Mouse (Mus musculus): ENCODE measurements around the gene Stard13. TPM values are rescaled to one million over a fixed set of nuclear protein-coding genes. Genes with fewer than 3 reads are reported as not detected.

Gene Stard13
- polyA plus RNA-seq, 1 experiment, result 7.1 TPM

DNA sequence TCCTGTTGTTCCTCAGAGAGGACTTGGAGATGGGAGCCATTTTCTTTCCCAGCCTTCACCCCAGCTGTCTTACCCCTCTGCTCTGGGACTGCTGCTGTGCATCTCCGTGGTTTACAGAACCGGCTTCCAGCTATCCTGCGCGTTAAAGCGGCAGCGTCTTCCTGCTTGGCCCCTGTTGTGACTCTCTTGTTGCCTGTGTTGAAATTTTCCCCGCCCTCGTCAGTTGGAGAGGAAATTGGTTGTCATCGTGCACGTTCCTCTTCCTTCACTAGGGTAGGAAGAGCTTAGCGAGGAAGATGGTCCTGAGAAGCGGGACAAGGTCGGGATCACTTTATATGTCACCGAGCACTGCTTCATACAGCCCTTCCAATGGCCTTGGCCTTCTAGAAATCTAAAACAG lies 212.8 kb downstream of the Stard13 start:
- no peak overlapping the region for H3K9ac ChIP-seq (ENCODE audit: low read depth, poor library complexity, severe bottlenecking)
- no peak overlapping the region for H3K4me3 ChIP-seq (ENCODE audit: low read depth, low read length)
- H3K27ac ChIP-seq (ENCODE audit: insufficient read depth, low read length), result no peak overlapping the region
- no peaks in the 10 kb centered on the region; the same call in 1 of the 2 replicates for H3K9me3 ChIP-seq (replicated peaks; ENCODE audit: control insufficient read depth, insufficient read depth, low read length, poor library complexity, severe bottlenecking)
- peaks cover 4% of the 10 kb centered on the region for H3K4me1 ChIP-seq (ENCODE audit: control insufficient read depth, insufficient read depth, low read length)
- H3K27me3 ChIP-seq (ENCODE audit: control insufficient read depth, insufficient read depth, low read length, poor library complexity, severe bottlenecking), result no peaks in the 10 kb centered on the region
- TF ChIP-seq EP300 (IDR thresholded peaks at IDR 0.05; ENCODE audit: insufficient read depth, low read depth, low read length) (no peak), CTCF (IDR thresholded peaks at IDR 0.05; ENCODE audit: low read depth, low read length) (no peak), POLR2A (IDR thresholded peaks at IDR 0.05; ENCODE audit: insufficient read depth, low read length) (no peak)
- no peaks in the 10 kb centered on the region for H3K36me3 ChIP-seq (ENCODE audit: control insufficient read depth, insufficient read depth, low read length, poor library complexity, severe bottlenecking)

GRCm38 (mm10) chr5:151020031-151020820 lies 213.4 kb downstream of the Stard13 start:
- no peaks in the 10 kb centered on the region for H3K27me3 ChIP-seq (ENCODE audit: control insufficient read depth, insufficient read depth, low read length, poor library complexity, severe bottlenecking)
- no peaks in the 10 kb centered on the region for H3K36me3 ChIP-seq (ENCODE audit: control insufficient read depth, insufficient read depth, low read length, poor library complexity, severe bottlenecking)
- TF ChIP-seq EP300 (IDR thresholded peaks at IDR 0.05; ENCODE audit: insufficient read depth, low read depth, low read length) (no peak), CTCF (IDR thresholded peaks at IDR 0.05; ENCODE audit: low read depth, low read length) (no peak), POLR2A (IDR thresholded peaks at IDR 0.05; ENCODE audit: insufficient read depth, low read length) (no peak)
- H3K4me3 ChIP-seq (ENCODE audit: low read depth, low read length), result no peak overlapping the region
- H3K27ac ChIP-seq (ENCODE audit: insufficient read depth, low read length), result no peak overlapping the region
- peaks cover 1% of the 10 kb centered on the region; the same call in 1 of the 2 replicates for H3K9me3 ChIP-seq (replicated peaks; ENCODE audit: control insufficient read depth, insufficient read depth, low read length, poor library complexity, severe bottlenecking)
- peaks cover 2% of the 10 kb centered on the region for H3K4me1 ChIP-seq (ENCODE audit: control insufficient read depth, insufficient read depth, low read length)
- H3K9ac ChIP-seq (ENCODE audit: low read depth, poor library complexity, severe bottlenecking), result no peak overlapping the region

DNA sequence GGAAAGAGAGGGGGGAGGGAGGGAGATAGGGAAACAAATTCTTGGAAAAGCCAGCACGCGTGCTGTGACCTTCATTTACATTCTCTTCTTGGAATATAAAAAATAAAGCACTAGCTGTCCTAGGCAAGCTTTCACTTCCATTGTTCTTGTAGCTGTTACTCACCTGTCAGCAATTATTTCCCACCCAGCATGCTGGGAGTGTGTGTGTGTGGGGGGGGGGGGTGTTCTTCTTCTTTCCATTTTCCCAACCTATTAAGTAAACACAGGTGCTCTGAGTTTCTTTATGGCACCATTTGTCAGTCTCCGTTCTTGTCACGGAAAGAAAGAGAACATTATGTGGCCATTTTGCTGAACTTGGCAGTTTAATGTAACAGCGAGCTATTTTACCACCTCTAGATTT lies 214.7 kb downstream of the Stard13 start:
- Histone ChIP-seq H3K4me3 (ENCODE audit: low read depth, low read length) (no peak overlapping the region), H3K9me3 (replicated peaks; ENCODE audit: control insufficient read depth, insufficient read depth, low read length, poor library complexity, severe bottlenecking) (peaks cover 6% of the 10 kb centered on the region; the same call in 1 of the 2 replicates), H3K9ac (ENCODE audit: low read depth, poor library complexity, severe bottlenecking) (no peak overlapping the region), H3K4me1 (ENCODE audit: control insufficient read depth, insufficient read depth, low read length) (peaks cover 2% of the 10 kb centered on the region), H3K27ac (ENCODE audit: insufficient read depth, low read length) (no peak overlapping the region), H3K36me3 (ENCODE audit: control insufficient read depth, insufficient read depth, low read length, poor library complexity, severe bottlenecking) (no peaks in the 10 kb centered on the region), H3K27me3 (ENCODE audit: control insufficient read depth, insufficient read depth, low read length, poor library complexity, severe bottlenecking) (no peaks in the 10 kb centered on the region)
- TF ChIP-seq EP300 (IDR thresholded peaks at IDR 0.05; ENCODE audit: insufficient read depth, low read depth, low read length) (no peak), CTCF (IDR thresholded peaks at IDR 0.05; ENCODE audit: low read depth, low read length) (no peak), POLR2A (IDR thresholded peaks at IDR 0.05; ENCODE audit: insufficient read depth, low read length) (no peak)

- Histone ChIP-seq H3K27me3 (ENCODE audit: control insufficient read depth, insufficient read depth, low read length, poor library complexity, severe bottlenecking) (no peaks in the 10 kb centered on the region), H3K27ac (ENCODE audit: insufficient read depth, low read length) (no peak overlapping the region), H3K36me3 (ENCODE audit: control insufficient read depth, insufficient read depth, low read length, poor library complexity, severe bottlenecking) (no peaks in the 10 kb centered on the region)
Measured at GRCm38 (mm10) chr5:151018450-151018849, 215.2 kb downstream of the Stard13 start.

DNA sequence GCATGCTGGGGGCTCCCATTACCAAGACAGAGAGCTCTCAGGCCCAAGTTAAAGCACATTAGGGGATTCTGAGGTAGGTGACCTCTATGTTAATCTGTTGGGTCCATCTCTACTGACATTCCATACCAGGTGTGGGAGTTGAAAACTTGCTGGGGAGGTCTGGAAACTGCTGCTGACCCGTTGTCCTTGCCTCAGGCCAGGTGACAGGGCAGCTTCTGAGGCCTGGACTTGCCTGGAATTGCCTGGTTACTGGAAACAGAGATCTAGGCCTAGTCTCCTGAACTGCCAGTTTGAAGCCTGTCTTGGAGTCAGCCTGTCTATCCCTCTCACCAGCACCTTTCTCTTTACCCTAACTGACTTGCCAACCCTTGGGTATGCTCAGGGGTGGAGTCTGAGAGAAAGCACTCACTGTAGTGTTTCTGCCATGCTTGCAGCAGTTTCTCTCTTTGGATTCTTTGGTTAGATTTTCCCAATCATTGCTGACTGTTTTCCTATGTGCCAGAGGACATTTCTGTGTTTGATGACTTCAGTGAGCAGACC lies 229.3 kb downstream of the Stard13 start:
- Histone ChIP-seq H3K36me3 (ENCODE audit: control insufficient read depth, insufficient read depth, low read length, poor library complexity, severe bottlenecking) (no peaks in the 10 kb centered on the region), H3K9me3 (replicated peaks; ENCODE audit: control insufficient read depth, insufficient read depth, low read length, poor library complexity, severe bottlenecking) (no peaks in the 10 kb centered on the region), H3K9ac (ENCODE audit: low read depth, poor library complexity, severe bottlenecking) (no peak overlapping the region), H3K27ac (ENCODE audit: insufficient read depth, low read length) (no peak overlapping the region), H3K4me1 (ENCODE audit: control insufficient read depth, insufficient read depth, low read length) (no peaks in the 10 kb centered on the region), H3K27me3 (ENCODE audit: control insufficient read depth, insufficient read depth, low read length, poor library complexity, severe bottlenecking) (no peaks in the 10 kb centered on the region), H3K4me3 (ENCODE audit: low read depth, low read length) (no peak overlapping the region)
- TF ChIP-seq CTCF (IDR thresholded peaks at IDR 0.05; ENCODE audit: low read depth, low read length) (no peak), EP300 (IDR thresholded peaks at IDR 0.05; ENCODE audit: insufficient read depth, low read depth, low read length) (0 out of 2 replicates have a peak, but pooled peaks have one; percentile 18), POLR2A (IDR thresholded peaks at IDR 0.05; ENCODE audit: insufficient read depth, low read length) (no peak)

More at GRCm38 (mm10) chr5:151018450-151018849, 215.2 kb downstream of the Stard13 start:
- Histone ChIP-seq H3K9ac (ENCODE audit: low read depth, poor library complexity, severe bottlenecking) (no peak overlapping the region), H3K9me3 (replicated peaks; ENCODE audit: control insufficient read depth, insufficient read depth, low read length, poor library complexity, severe bottlenecking) (peaks cover 6% of the 10 kb centered on the region; the same call in 1 of the 2 replicates), H3K4me1 (ENCODE audit: control insufficient read depth, insufficient read depth, low read length) (peaks cover 2% of the 10 kb centered on the region), H3K4me3 (ENCODE audit: low read depth, low read length) (no peak overlapping the region)
- TF ChIP-seq POLR2A (IDR thresholded peaks at IDR 0.05; ENCODE audit: insufficient read depth, low read length) (no peak), EP300 (IDR thresholded peaks at IDR 0.05; ENCODE audit: insufficient read depth, low read depth, low read length) (no peak), CTCF (IDR thresholded peaks at IDR 0.05; ENCODE audit: low read depth, low read length) (no peak)

DNA sequence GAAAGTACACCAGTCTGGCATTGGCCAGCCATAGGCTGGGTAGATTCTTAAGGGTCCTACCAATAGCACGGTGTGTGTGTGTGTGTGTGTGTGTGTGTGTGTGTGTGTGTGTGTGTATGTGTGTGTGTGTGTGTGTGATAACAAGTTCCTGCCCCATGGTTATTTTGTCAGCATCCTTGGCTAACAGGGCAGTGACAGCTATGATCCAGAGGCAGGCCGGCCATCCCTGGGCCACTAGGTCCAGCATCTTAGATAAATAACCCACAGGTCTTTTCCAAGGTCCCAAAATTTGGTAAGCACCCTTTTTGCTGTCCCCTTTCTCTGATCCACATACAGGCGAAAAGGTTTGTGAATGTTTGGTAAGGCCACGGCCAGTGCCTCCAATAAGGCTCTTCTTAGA lies 231.6 kb downstream of the Stard13 start:
- H3K4me1 ChIP-seq (ENCODE audit: control insufficient read depth, insufficient read depth, low read length), result no peaks in the 10 kb centered on the region
- H3K9me3 ChIP-seq (replicated peaks; ENCODE audit: control insufficient read depth, insufficient read depth, low read length, poor library complexity, severe bottlenecking), result no peaks in the 10 kb centered on the region
- H3K27me3 ChIP-seq (ENCODE audit: control insufficient read depth, insufficient read depth, low read length, poor library complexity, severe bottlenecking), result no peaks in the 10 kb centered on the region
- no peak overlapping the region for H3K4me3 ChIP-seq (ENCODE audit: low read depth, low read length)
- TF ChIP-seq POLR2A (IDR thresholded peaks at IDR 0.05; ENCODE audit: insufficient read depth, low read length) (no peak), EP300 (IDR thresholded peaks at IDR 0.05; ENCODE audit: insufficient read depth, low read depth, low read length) (no peak), CTCF (IDR thresholded peaks at IDR 0.05; ENCODE audit: low read depth, low read length) (no peak)
- H3K27ac ChIP-seq (ENCODE audit: insufficient read depth, low read length), result no peak overlapping the region
- H3K36me3 ChIP-seq (ENCODE audit: control insufficient read depth, insufficient read depth, low read length, poor library complexity, severe bottlenecking), result no peaks in the 10 kb centered on the region
- H3K9ac ChIP-seq (ENCODE audit: low read depth, poor library complexity, severe bottlenecking), result no peak overlapping the region
